Mouse (Mus musculus) stomach, postnatal 0 days (tissue): ENCODE results near the gene Klk12. TPM values are rescaled to one million over a fixed set of nuclear protein-coding genes. Genes with fewer than 3 reads are reported as not detected.

ENCODE experiments used
- ATAC-seq: fragments of 200-750 bp; cut with Nextera tagmentation; 2 replicates; pipeline ENCODE4 v1.8.0; 2017; ENCODE audit not compliant: low FRiP score, low TSS enrichment
- DNase-seq: peaks from one replicate; pipeline ENCODE4 v3.0.0-alpha.2; 2016; ENCODE audit warnings: low spot score
- H3K27ac ChIP-seq: fragments of 300-500 bp; sonication (generic); replicated peaks from 2 replicates; pipeline ENCODE4 v1.5.1; 2014; ENCODE audit warnings: mild to moderate bottlenecking, control low read depth
- H3K27me3 ChIP-seq: fragments of 300-500 bp; sonication (generic); 2 replicates; pipeline ENCODE4 v1.6.1; 2014; ENCODE audit warnings: low read length; ENCODE audit not compliant: control insufficient read depth, insufficient read depth
- H3K36me3 ChIP-seq: fragments of 300-500 bp; sonication (generic); 2 replicates; pipeline ENCODE4 v1.6.1; 2014; ENCODE audit warnings: low read length, mixed read lengths; ENCODE audit not compliant: control insufficient read depth, insufficient read depth
- H3K4me1 ChIP-seq: fragments of 300-500 bp; sonication (generic); replicated peaks from 2 replicates; pipeline ENCODE4 v1.6.1; 2014; ENCODE audit warnings: antibody characterized with exemption; ENCODE audit not compliant: control insufficient read depth, insufficient read depth
- H3K4me2 ChIP-seq: fragments of 300-500 bp; sonication (generic); replicated peaks from 2 replicates; pipeline ENCODE4 v1.6.1; 2014; ENCODE audit warnings: low read depth, mild to moderate bottlenecking, control low read depth, moderate library complexity
- H3K4me3 ChIP-seq: fragments of 300-500 bp; sonication (generic); 2 replicates; pipeline ENCODE4 v1.5.1; 2014; ENCODE audit warnings: low read depth, low read length, control low read depth
- H3K9ac ChIP-seq: fragments of 300-500 bp; sonication (generic); 2 replicates; pipeline ENCODE4 v1.6.1; 2014; ENCODE audit warnings: mild to moderate bottlenecking, low read length, control low read depth, mixed read lengths
- H3K9me3 ChIP-seq: fragments of 300-500 bp; sonication (generic); 2 replicates; pipeline ENCODE4 v1.6.1; 2016; ENCODE audit warnings: low read length; ENCODE audit not compliant: control insufficient read depth
- CTCF ChIP-seq: IDR thresholded peaks from 2 replicates; pipeline ENCODE4 v1.5.1; 2016; ENCODE audit warnings: antibody characterized with exemption, low read depth, mild to moderate bottlenecking, moderate library complexity
- EP300 ChIP-seq: optimal IDR thresholded peaks from 2 replicates; pipeline ENCODE3; 2016; ENCODE audit warnings: antibody characterized with exemption
- WGBS: fragments of 180-500 bp; shearing (Covaris S2); extraction: QIAGEN DNeasy Blood & Tissue Kit; methylation state at CpG from one replicate; pipeline ENCODE4 v1.1.7; 2014; 5-methylcytosine and 5-hydroxymethylcytosine counted together
- polyA plus RNA-seq: library from polyadenylated mRNA; unstranded; fragments of >200 nt; fragmentation: Nextera tagmentation; extraction: Ambion mirVana; gene quantifications from 2 replicates; pipeline ENCODE4 v1.2.1, GENCODE M21; 2015

Klk12 gene
- polyA plus RNA-seq, 1 experiment from 2014 or later, result 34.9 TPM

GRCm38 (mm10) chr7:43796355-43796754 lies 27.7 kb downstream of the Klk12 start:
- ATAC-seq, result no peak

GRCm38 (mm10) chr7:43797333-43797769 lies 28.7 kb downstream of the Klk12 start, which contains the start of gene Klk8:
Gene Klk8, plus strand, starts transcription at chr7:43797577.
- under 1% methylated on average over 28 of the region's 28 CpGs for WGBS
- Histone ChIP-seq H3K9ac (peak within 1 kb of the TSS; percentile 57), H3K27ac (peak within 1 kb of the TSS; percentile 35; the same call in 1 of the 2 replicates), H3K9me3 (no peaks in the 10 kb centered on the region), H3K36me3 (no peaks in the 10 kb centered on the region), H3K4me2 (peak within 1 kb of the TSS; percentile 83), H3K4me1 (peaks cover 3% of the 10 kb centered on the region; the same call in 1 of the 2 replicates), H3K27me3 (no peaks in the 10 kb centered on the region), H3K4me3 (peak within 1 kb of the TSS; percentile 49)
- DNase-seq, result peak; percentile 54
- 0 out of 2 replicates have a peak, but pooled peaks have one; percentile 37 for ATAC-seq
- no peak for TF ChIP-seq EP300
- no peak for TF ChIP-seq CTCF

More at GRCm38 (mm10) chr7:43796355-43796754, 27.7 kb downstream of the Klk12 start:
- WGBS, result 5% methylated on average over 8 of the region's 8 CpGs
- peaks cover 3% of the 10 kb centered on the region; the same call in 1 of the 2 replicates for H3K4me1 ChIP-seq
- peak overlapping the region; percentile 83 for H3K4me2 ChIP-seq
- peak overlapping the region; percentile 49 for H3K4me3 ChIP-seq
- DNase-seq, result no peak
- no peaks in the 10 kb centered on the region for H3K9me3 ChIP-seq
- no peaks in the 10 kb centered on the region for H3K36me3 ChIP-seq
- peak overlapping the region; percentile 57 for H3K9ac ChIP-seq
- peak overlapping the region; percentile 35; the same call in 1 of the 2 replicates for H3K27ac ChIP-seq
- TF ChIP-seq EP300, result no peak
- no peak for TF ChIP-seq CTCF
- no peaks in the 10 kb centered on the region for H3K27me3 ChIP-seq

- ATAC-seq, result no peak; the same call in 1 of the 2 replicates
- H3K36me3 ChIP-seq, result no peaks in the 10 kb centered on the region
- H3K4me2 ChIP-seq, result peak overlapping the region; percentile 83
- H3K4me3 ChIP-seq, result peak overlapping the region; percentile 49
- 38% methylated on average over 13 of the region's 13 CpGs for WGBS
- TF ChIP-seq CTCF (no peak), EP300 (no peak)
- peak overlapping the region; percentile 57 for H3K9ac ChIP-seq
- no peaks in the 10 kb centered on the region for H3K27me3 ChIP-seq
- H3K9me3 ChIP-seq, result no peaks in the 10 kb centered on the region
- H3K4me1 ChIP-seq, result peaks cover 3% of the 10 kb centered on the region; the same call in 1 of the 2 replicates
- DNase-seq, result no peak
- no peak overlapping the region for H3K27ac ChIP-seq
Measured at GRCm38 (mm10) chr7:43797844-43798462, 29.3 kb downstream of the Klk12 start.

GRCm38 (mm10) chr7:43799876-43800275 lies 31.2 kb downstream of the Klk12 start:
- H3K4me1 ChIP-seq, result peaks cover 3% of the 10 kb centered on the region; the same call in 1 of the 2 replicates
- WGBS, result 68% methylated on average over 7 of the region's 7 CpGs
- no peak for ATAC-seq

GRCm38 (mm10) chr7:43810994-43811393 lies 42.3 kb downstream of the Klk12 start, which contains the start of gene Klk7:
Gene Klk7, plus strand, starts transcription at chr7:43811294.
- no peaks in the 10 kb centered on the region for H3K9me3 ChIP-seq
- no peaks in the 10 kb centered on the region for H3K36me3 ChIP-seq
- H3K4me1 ChIP-seq, result no peaks in the 10 kb centered on the region
- no peak within 1 kb of the TSS for H3K4me2 ChIP-seq
- no peak within 1 kb of the TSS for H3K9ac ChIP-seq
- H3K27ac ChIP-seq, result no peak within 1 kb of the TSS
- no peak within 1 kb of the TSS for H3K4me3 ChIP-seq
- no peak for ATAC-seq
- no peak for DNase-seq
- 44% methylated on average over 5 of the region's 5 CpGs for WGBS
- TF ChIP-seq CTCF (no peak), EP300 (no peak)
- no peaks in the 10 kb centered on the region; the same call in 1 of the 2 replicates for H3K27me3 ChIP-seq

More at GRCm38 (mm10) chr7:43799876-43800275, 31.2 kb downstream of the Klk12 start:
- no peak overlapping the region for H3K4me3 ChIP-seq
- H3K36me3 ChIP-seq, result no peaks in the 10 kb centered on the region
- no peaks in the 10 kb centered on the region for H3K9me3 ChIP-seq
- DNase-seq, result no peak
- no peak for TF ChIP-seq EP300
- TF ChIP-seq CTCF, result no peak
- H3K4me2 ChIP-seq, result no peak overlapping the region
- no peak overlapping the region for H3K27ac ChIP-seq
- H3K9ac ChIP-seq, result no peak overlapping the region
- H3K27me3 ChIP-seq, result no peaks in the 10 kb centered on the region

GRCm38 (mm10) chr7:43815211-43815610 lies 46.5 kb downstream of the Klk12 start:
- Histone ChIP-seq H3K9me3 (no peaks in the 10 kb centered on the region), H3K9ac (no peak overlapping the region), H3K4me2 (no peak overlapping the region), H3K4me3 (no peak overlapping the region), H3K27ac (no peak overlapping the region), H3K36me3 (no peaks in the 10 kb centered on the region), H3K4me1 (no peaks in the 10 kb centered on the region), H3K27me3 (no peaks in the 10 kb centered on the region; the same call in 1 of the 2 replicates)
- DNase-seq, result no peak
- ATAC-seq, result no peak
- WGBS, result 90% methylated on average over 7 of the region's 7 CpGs
- TF ChIP-seq EP300, result no peak
